Mouse (Mus musculus) intestine, embryonic 16.5 days (tissue): ENCODE measurements around the gene Churc1. TPM values are rescaled to one million over a fixed set of nuclear protein-coding genes. Genes with fewer than 3 reads are reported as not detected.
A peak's percentile ranks its signal among the peaks of the same experiment; 100 is the strongest.
"Not testable (repeated sequence)": the region's sequence is repeated elsewhere in the genome, so short reads cannot be mapped to it uniquely, and the experiment has no call there.

Source experiments
- ATAC-seq: fragments of 200-750 bp; cut with Nextera tagmentation; 2 replicates; pipeline ENCODE4 v1.8.0; 2017; ENCODE audit warnings: moderate TSS enrichment, moderate library complexity
- H3K27ac ChIP-seq: fragments of 300-500 bp; sonication (generic); 2 replicates; pipeline ENCODE4 v1.5.1; 2014; ENCODE audit warnings: mild to moderate bottlenecking, low read length
- H3K27me3 ChIP-seq: fragments of 300-500 bp; sonication (generic); replicated peaks from 2 replicates; pipeline ENCODE4 v1.6.1; 2014; ENCODE audit warnings: low read length, control low read depth, mixed read lengths; ENCODE audit not compliant: control insufficient read depth, insufficient read depth
- H3K36me3 ChIP-seq: fragments of 300-500 bp; sonication (generic); 2 replicates; pipeline ENCODE4 v1.6.1; 2014; ENCODE audit warnings: low read length, control low read depth; ENCODE audit not compliant: control insufficient read depth, insufficient read depth
- H3K4me1 ChIP-seq: fragments of 300-500 bp; sonication (generic); 2 replicates; pipeline ENCODE4 v1.6.1; 2014; ENCODE audit warnings: low read length, control low read depth, mixed read lengths; ENCODE audit not compliant: control insufficient read depth, insufficient read depth
- H3K4me2 ChIP-seq: fragments of 300-500 bp; sonication (generic); 2 replicates; pipeline ENCODE4 v1.6.1; 2014; ENCODE audit warnings: low read depth, low read length, control low read depth
- H3K4me3 ChIP-seq: fragments of 300-500 bp; sonication (generic); 2 replicates; pipeline ENCODE4 v1.5.1; 2014; ENCODE audit warnings: mild to moderate bottlenecking, low read length
- H3K9ac ChIP-seq: fragments of 300-500 bp; sonication (generic); 2 replicates; pipeline ENCODE4 v1.6.1; 2014; ENCODE audit warnings: low read depth, low read length
- H3K9me3 ChIP-seq: fragments of 300-500 bp; sonication (generic); 2 replicates; pipeline ENCODE4 v1.6.1; 2016; ENCODE audit warnings: low read length, control low read depth; ENCODE audit not compliant: control insufficient read depth
- WGBS: fragments of 180-500 bp; shearing (Covaris S2); extraction: QIAGEN DNeasy Blood & Tissue Kit; methylation state at CpG from one replicate; pipeline ENCODE4 v1.1.7; 2014; 5-methylcytosine and 5-hydroxymethylcytosine counted together
- polyA plus RNA-seq: library from polyadenylated mRNA; unstranded; fragments of >200 nt; fragmentation: Nextera tagmentation; extraction: Ambion mirVana; gene quantifications from 2 replicates; pipeline ENCODE4 v1.2.1, GENCODE M21; 2015

The Churc1 gene
- polyA plus RNA-seq, 1 experiment from 2014 or later = 130 TPM

DNA sequence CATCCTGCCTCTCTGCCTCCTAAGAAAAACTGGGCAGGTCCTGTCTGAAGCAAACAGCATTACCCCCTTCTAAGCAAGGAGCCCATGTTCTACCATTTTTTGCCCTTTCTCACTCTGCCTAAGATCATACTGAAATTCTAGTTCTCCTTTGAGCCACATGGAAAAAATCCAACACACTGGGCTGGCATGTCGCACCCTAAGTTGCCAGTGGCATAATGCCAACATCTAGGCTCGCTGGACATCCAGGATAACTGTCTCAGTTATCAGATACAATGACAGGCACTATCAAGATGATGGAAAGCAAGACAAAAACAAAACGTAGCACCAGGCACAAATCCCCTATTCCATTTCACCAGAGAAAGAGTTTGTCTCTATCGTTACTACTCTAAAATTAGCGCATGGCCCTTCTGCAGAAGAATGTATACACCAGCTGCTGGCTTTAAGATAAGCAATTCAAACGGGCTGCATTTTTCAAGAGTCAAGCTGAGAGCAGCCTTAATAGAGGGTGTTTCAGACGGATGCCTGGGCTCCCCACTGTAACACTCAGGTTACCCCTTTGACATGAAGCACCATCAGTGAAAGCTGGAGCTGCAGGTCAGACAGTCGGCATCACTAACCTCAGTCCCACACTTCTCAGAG lies 25.2 kb downstream of the Churc1 start:
- Histone ChIP-seq H3K4me2 (no peak overlapping the region), H3K4me1 (no peaks in the 10 kb centered on the region), H3K9ac (no peak overlapping the region), H3K27me3 (no peaks in the 10 kb centered on the region), H3K4me3 (no peak overlapping the region), H3K36me3 (no peaks in the 10 kb centered on the region), H3K9me3 (no peaks in the 10 kb centered on the region), H3K27ac (no peak overlapping the region)
- WGBS = 32% methylated on average over 8 of the region's 8 CpGs
- ATAC-seq = no peak

DNA sequence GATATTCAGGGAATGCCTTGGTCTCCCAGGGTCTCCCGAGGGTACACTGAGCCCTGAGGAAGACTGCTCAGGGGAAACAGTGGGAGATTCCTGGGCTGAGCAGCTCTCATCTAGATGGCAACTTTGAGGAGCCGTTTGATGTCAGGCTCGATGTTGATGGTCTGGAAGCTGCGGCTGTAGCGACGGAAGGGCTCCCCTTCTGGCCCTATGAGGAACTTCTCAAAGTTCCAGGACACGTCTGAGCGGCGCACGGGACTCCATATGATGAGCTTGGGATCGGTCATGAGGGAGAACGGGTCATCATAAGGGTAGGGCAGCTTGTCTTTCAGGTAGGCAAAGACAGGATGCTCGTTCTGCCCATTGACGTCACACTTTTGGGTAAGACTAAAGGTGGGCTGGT lies 27.2 kb downstream of the Churc1 start:
- H3K4me3 ChIP-seq, H3K9ac ChIP-seq, H3K27me3 ChIP-seq, H3K4me1 ChIP-seq, H3K27ac ChIP-seq, H3K4me2 ChIP-seq, H3K9me3 ChIP-seq, H3K36me3 ChIP-seq, ATAC-seq: not testable (repeated sequence)
- WGBS = 55% methylated on average over 14 of the region's 14 CpGs

DNA sequence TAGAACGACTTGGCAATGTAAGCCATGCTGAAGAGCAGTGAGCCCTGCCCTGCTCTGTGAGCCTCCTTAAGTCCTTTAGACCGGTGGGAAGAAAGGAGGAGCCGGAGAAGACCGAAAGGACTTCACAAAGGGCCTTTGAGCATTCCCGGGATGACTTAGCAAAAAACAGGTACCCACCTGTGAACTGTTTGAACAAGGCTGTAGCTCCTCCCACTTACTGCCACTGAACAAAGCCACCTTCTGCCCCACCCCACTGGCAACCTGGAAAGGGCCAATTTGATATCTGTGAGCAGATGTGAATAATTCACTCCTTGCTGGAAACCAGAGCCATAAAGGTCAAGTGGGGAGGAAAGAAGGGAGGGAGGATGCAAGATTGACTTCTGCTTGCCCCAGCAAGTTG lies 30.0 kb downstream of the Churc1 start, which contains the start of gene Gpx2:
TSS of gene Gpx2 (minus strand) at position 205 of the 400 bp plus-strand sequence.
- H3K4me3 ChIP-seq = peak within 1 kb of the TSS; percentile 29
- peak within 1 kb of the TSS; percentile 15; the same call in 1 of the 2 replicates for H3K27ac ChIP-seq

DNA sequence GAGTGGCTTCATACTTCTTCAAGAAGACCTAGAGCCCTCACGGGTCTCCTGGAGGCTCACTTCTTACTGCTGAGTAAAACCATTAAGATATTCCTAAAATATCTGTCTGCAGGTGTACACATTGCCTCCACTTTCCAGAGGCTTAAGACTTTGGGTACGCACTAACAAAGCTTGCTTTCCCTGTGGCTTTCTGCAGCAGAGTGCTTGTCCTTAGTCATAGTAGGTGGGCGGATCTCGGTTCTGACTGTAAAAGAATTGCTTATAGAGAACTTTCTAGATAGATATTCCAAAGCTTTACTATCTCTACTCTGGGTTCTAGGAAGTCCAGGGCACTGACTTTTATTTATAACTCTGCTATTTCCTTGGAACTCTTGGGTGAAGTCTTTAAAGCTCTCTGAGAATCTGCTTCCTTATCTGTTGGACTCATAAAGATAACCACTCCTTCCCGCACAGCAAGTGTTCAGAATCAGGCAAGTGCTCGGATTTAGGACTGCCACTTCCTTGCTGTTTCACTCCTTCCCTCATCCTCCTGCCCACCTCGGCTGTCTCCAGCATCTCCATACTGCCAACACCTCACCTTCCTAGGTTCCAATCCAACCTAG lies 31.7 kb downstream of the Churc1 start:
- peak overlapping the region; percentile 22; the same call in 1 of the 2 replicates for H3K27ac ChIP-seq
- no peak overlapping the region for H3K4me2 ChIP-seq
- ATAC-seq = peak; percentile 50

More for the DNA sequence above, 30.0 kb downstream of the Churc1 start, which contains the start of gene Gpx2:
- H3K4me1 ChIP-seq = no peaks in the 10 kb centered on the region; the same call in 1 of the 2 replicates
- no peaks in the 10 kb centered on the region for H3K9me3 ChIP-seq
- peak within 1 kb of the TSS; percentile 13 for H3K4me2 ChIP-seq
- H3K9ac ChIP-seq = no peak within 1 kb of the TSS
- no peaks in the 10 kb centered on the region for H3K27me3 ChIP-seq
- ATAC-seq = peak; percentile 74
- WGBS = 58% methylated on average over 5 of the region's 5 CpGs
- no peaks in the 10 kb centered on the region for H3K36me3 ChIP-seq

GRCm38 (mm10) chr12:76798008-76798720 lies 32.8 kb downstream of the Churc1 start:
- Histone ChIP-seq H3K4me1 (no peaks in the 10 kb centered on the region; the same call in 1 of the 2 replicates), H3K9ac (no peak overlapping the region), H3K27ac (0 out of 2 replicates have a peak overlapping the region, but pooled peaks have one; percentile 33), H3K9me3 (no peaks in the 10 kb centered on the region), H3K36me3 (no peaks in the 10 kb centered on the region), H3K27me3 (no peaks in the 10 kb centered on the region), H3K4me3 (no peak overlapping the region), H3K4me2 (no peak overlapping the region)
- ATAC-seq = peak; percentile 68
- WGBS = 47% methylated on average over 5 of the region's 5 CpGs

More for the DNA sequence above, 31.7 kb downstream of the Churc1 start:
- Histone ChIP-seq H3K36me3 (no peaks in the 10 kb centered on the region), H3K9ac (no peak overlapping the region), H3K4me1 (no peaks in the 10 kb centered on the region; the same call in 1 of the 2 replicates), H3K9me3 (no peaks in the 10 kb centered on the region), H3K4me3 (no peak overlapping the region), H3K27me3 (no peaks in the 10 kb centered on the region)
- WGBS = 69% methylated on average over 7 of the region's 7 CpGs

GRCm38 (mm10) chr12:76803028-76803427 lies 37.7 kb downstream of the Churc1 start:
- Histone ChIP-seq H3K4me3 (no peak overlapping the region), H3K4me2 (no peak overlapping the region), H3K27me3 (no peaks in the 10 kb centered on the region), H3K9me3 (no peaks in the 10 kb centered on the region), H3K9ac (no peak overlapping the region), H3K4me1 (no peaks in the 10 kb centered on the region; the same call in 1 of the 2 replicates), H3K36me3 (no peaks in the 10 kb centered on the region), H3K27ac (no peak overlapping the region)
- WGBS = 93% methylated on average over 10 of the region's 10 CpGs
- ATAC-seq = no peak

- H3K27me3 ChIP-seq = no peaks in the 10 kb centered on the region
- H3K4me1 ChIP-seq = no peaks in the 10 kb centered on the region
- no peak overlapping the region for H3K4me3 ChIP-seq
- no peak overlapping the region for H3K9ac ChIP-seq
- no peak overlapping the region for H3K27ac ChIP-seq
- ATAC-seq = peak; percentile 62
- WGBS = 52% methylated on average over 7 of the region's 7 CpGs
- H3K36me3 ChIP-seq = no peaks in the 10 kb centered on the region
- H3K4me2 ChIP-seq = no peak overlapping the region
- no peaks in the 10 kb centered on the region for H3K9me3 ChIP-seq
Measured at GRCm38 (mm10) chr12:76803700-76804252, 38.4 kb downstream of the Churc1 start.

DNA sequence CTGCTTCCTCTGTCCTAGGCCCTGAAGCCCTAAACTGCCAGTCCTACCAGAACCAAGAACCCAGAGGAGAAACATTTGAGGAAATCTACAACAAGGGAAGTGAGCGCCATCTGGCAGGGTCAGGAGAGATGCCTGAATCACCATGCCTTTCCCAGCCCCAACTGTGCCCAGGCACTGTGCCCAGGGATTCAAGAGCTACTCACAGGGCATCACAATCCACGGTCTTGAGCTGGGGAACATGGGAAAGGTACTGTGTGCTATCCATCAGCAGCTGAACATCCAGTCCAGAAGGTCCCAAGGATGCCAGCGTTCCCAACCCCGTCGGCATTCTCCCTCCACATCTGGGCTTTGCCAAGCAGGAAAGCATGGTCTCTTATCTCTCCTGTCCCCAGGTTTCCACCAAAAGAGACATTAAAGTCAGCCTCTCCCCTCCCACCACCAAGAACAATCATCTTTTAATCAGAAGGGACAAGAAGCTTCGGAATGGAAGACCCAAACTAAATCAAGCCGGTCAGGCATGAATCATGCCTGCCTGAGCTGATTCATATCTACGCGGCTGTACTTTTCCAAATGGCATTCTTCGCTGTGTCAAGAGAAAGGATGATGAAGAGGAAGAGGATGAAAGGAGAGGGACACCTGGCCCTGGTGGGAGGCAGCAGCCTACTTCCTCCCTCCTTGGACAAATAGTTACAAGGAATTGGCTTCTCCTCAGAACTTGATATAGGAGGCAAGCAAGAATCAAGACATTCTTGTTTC lies 39.9 kb downstream of the Churc1 start:
- no peaks in the 10 kb centered on the region for H3K36me3 ChIP-seq
- no peaks in the 10 kb centered on the region for H3K9me3 ChIP-seq
- no peak overlapping the region for H3K4me3 ChIP-seq
- H3K27me3 ChIP-seq = no peaks in the 10 kb centered on the region
- H3K4me1 ChIP-seq = no peaks in the 10 kb centered on the region
- H3K27ac ChIP-seq = no peak overlapping the region
- H3K4me2 ChIP-seq = no peak overlapping the region
- H3K9ac ChIP-seq = no peak overlapping the region
- ATAC-seq = no peak
- 87% methylated on average over 10 of the region's 10 CpGs for WGBS
